Mouse (Mus musculus): Measurements from ENCODE around the gene Eif2ak2. TPM values are rescaled to one million over a fixed set of nuclear protein-coding genes. Genes with fewer than 3 reads are reported as not detected.

Eif2ak2 gene
- 40.7 and 42.2 TPM in 2 replicates for total RNA-seq (2015; ENCODE audit: low replicate concordance)
- total RNA-seq (2017; ENCODE audit: low replicate concordance) = 56.8 and 76.1 TPM in 2 replicates

DNA sequence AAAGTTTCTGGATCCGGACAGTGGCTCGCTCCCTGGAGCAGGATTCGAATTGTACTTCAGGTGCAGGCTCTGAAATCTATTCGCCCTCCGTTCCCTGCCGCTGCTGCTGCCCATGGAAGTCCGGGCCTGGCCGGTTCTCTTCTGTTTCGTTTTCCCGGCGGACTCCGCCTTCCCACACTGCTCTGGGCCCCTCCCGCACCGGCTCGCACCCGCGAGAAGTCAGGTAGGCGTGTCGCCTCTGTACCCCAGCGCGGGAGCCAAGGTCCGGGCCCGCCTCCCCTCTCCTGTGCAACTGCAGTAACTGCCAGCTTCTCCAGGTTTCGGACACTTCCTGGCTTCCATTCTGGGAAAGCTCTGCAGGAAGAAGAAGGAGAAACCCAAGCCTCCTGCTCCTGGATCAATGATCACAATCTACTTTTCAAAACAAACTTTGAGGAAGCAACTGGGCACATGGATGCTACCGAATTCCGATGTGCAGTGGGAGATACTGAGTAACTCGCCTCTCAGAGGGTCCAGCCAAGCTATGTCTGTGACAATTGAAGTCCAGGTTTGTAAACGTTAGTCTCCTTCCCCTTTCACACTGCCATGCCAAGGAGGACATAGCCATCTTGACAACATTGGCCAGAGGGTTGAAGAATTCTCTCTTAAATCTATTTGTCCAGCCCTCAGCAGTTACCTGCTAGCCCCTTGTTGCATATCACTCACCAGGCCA, at the start of gene Eif2ak2:
Gene Eif2ak2 (minus strand): TSS at position 173 of the 712 bp plus-strand sequence.
- ATAC-seq (replicated peaks; ENCODE audit: low FRiP score, poor library complexity, severe bottlenecking) = peak; percentile 98

DNA sequence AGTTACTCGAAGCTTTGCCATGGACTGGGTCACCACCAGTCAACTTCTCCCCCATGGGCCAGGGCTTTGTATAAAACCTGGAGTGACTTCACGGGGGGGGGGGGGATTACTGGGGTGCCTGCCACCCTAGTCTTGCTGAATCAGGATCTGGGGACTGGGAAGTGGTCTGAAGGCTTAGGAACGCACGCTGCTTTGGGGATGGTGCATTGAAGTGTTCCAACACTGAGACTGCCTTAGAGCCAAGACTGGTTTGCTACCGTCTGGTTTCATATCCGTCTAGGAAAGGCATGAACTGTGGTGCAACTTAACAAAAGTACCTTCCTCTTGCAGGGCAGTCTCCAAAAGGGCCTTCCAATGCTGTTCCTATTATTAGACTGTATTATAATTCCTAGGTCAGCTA, 35.3 kb upstream of the Eif2ak2 start:
- ATAC-seq (replicated peaks; ENCODE audit: low FRiP score, poor library complexity, severe bottlenecking) = no peak

DNA sequence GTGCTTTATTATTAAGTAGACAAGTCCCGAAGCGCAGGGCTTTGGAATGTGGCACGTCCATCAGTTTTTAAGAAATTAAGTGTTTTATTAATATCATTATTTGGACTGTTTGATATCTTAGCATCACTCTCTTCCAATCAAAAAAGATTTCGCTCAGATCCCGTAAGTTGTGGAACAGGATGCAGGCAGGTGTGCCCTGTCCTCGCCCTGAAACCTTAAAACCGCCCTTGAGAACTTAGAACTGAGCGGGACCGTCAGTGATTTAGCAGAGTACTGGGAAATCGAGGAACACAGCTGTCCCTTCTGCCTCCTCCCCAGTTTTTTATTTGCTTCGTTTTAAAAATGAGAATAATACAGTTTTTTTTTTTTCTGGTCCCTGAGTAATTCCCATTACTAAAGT, 34.5 kb upstream of the Eif2ak2 start:
- ATAC-seq (replicated peaks; ENCODE audit: low FRiP score, poor library complexity, severe bottlenecking) = no peak

DNA sequence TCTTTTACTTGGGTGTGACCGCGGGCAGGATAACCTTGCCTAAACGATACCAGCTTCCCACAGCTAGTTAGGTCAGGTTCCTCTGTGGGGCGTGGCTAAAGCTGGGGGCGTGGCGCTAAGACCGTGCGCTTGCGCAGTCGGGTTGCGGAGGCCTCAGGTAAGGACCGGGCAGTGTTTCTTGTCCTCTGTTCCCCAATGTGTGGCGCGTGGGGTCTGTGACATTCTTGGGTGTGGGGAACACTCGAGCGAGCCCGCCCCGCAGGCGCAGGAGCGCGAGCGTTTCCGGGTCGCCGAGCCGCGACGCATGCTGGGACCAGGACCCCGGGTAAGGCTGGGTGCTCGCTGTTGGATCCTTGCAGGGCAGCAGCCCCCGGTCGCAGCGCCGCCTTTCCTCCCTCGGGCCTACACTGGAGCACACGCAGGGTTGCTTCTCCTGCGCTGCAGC, 34.0 kb upstream of the Eif2ak2 start, which contains the start of gene Cebpzos:
Gene Cebpzos (plus strand): TSS at position 132 of the 445 bp plus-strand sequence.
- peak; percentile 92 for ATAC-seq (replicated peaks; ENCODE audit: low FRiP score, poor library complexity, severe bottlenecking)

DNA sequence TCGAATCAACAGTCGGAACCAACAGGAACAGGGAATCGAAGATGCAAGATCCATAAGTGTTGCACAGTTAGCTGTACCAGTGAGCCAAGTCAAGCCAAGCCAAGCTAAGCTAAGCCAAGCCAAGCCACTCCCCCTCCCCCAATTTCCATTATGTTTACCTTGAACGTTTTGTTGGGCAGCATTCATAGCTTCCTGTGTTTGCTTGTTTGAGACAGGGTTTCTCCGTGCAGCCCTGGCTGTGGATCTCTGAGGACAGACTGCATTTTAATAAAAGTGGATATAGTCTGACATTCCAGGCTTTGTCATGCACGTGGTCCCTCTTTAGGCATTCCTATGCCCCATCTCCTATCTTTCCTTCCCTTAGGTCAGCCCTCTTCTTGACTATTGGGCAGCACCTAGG, 33.4 kb upstream of the Eif2ak2 start:
- peak; percentile 4; the same call in 1 of the 2 replicates for ATAC-seq (replicated peaks; ENCODE audit: low FRiP score, poor library complexity, severe bottlenecking)

DNA sequence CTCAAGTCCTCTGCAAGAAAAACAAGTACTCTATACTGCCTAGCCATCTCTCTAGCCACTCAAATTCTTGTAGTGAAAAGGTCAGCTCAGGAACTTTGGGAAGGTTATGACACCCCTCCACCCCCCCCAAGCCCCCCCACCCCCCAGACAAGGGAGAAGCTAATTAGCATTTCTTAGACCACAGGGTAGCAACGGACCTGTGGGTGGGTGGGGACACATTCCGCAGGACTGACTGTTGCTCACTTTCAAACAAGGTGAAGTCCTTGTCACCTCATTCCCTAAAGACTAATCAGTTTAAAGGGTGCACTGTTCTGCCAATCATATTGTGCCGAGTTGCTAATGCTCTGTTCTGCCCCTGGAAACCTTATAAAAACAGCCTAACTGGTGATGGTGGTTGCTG, 31.5 kb upstream of the Eif2ak2 start:
- no peak for ATAC-seq (replicated peaks; ENCODE audit: low FRiP score, poor library complexity, severe bottlenecking)

DNA sequence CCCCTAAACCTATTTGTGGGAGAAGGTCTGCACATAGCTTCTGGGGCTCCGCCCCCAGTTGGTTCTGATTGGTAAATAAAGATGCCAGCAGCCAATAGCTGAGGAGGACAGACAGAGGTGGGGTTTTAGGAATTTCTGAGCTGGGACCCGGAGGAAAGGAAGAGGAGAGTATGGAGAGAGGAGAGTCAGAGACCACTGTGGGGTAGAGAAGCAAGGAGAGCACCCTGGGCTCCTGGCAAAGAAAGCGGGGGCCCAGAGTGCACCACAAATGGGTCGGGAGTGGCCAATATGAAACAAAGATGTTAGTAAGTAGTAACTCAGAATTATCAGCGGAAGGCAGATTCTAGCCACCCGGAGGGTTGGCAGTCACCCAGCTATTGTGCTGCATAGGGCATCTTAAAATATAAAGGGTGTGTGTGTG, 30.5 kb upstream of the Eif2ak2 start:
- peak; percentile 6 for ATAC-seq (replicated peaks; ENCODE audit: low FRiP score, poor library complexity, severe bottlenecking)

DNA sequence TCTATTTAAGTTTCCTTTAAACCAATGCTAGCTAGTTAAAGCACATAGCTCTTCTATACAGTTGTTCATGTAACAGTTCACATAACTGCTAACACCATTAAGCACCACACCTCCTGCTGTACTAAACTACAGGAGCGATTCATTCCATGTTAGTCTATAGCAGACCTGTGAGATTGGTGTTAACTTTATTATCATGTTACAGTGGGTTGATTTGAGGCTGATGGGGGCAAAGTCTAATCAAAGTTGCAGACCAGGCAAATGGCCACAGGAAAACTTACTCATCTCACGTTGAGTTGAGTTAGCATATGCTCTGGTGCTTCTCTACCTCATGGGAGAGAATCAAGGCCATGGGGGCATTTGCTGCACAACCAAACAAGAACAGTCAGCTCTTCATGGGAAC, 27.0 kb upstream of the Eif2ak2 start:
- ATAC-seq (replicated peaks; ENCODE audit: low FRiP score, poor library complexity, severe bottlenecking) = no peak

DNA sequence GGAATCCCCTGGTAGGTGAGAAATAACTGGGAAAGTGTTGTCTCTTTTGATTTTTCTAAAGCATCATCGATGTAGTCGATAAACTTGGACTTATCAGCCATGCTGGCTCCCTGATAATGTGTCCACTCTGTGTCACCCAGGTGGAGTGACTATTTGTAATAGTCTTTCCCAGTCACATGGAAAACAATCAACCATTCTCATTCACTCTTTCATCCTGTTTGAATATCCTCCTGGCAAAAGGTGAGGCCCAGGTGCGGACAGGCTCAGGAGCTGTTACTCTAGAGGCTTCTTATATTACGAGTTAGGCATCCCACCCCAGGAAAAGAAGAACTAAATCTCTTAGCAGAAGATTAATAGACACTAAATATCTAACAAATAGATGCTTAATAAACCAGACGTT, 24.5 kb upstream of the Eif2ak2 start, which contains the start of gene Sult6b1:
Gene Sult6b1 (minus strand): TSS at position 101 of the 400 bp plus-strand sequence.
- no peak for ATAC-seq (replicated peaks; ENCODE audit: low FRiP score, poor library complexity, severe bottlenecking)

DNA sequence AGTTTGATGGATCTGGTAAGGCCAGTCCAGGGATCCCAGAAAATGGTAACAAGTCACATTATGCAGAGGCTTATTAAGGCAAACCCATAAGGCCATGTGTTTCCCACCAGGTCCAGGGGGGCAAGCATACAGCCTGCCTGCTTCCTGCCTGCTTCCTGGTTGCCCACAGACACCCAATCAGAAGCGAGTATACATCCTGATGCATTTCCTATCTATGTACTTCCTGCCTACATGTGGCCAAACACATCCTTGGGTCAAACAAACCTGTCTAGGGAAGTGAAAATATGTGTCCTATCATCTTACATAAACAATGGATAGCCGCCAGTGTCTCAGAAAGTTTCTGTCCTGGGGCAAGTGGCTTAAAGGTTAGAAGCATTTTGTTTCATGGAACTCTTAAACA, 20.8 kb upstream of the Eif2ak2 start:
- no peak for ATAC-seq (replicated peaks; ENCODE audit: low FRiP score, poor library complexity, severe bottlenecking)

DNA sequence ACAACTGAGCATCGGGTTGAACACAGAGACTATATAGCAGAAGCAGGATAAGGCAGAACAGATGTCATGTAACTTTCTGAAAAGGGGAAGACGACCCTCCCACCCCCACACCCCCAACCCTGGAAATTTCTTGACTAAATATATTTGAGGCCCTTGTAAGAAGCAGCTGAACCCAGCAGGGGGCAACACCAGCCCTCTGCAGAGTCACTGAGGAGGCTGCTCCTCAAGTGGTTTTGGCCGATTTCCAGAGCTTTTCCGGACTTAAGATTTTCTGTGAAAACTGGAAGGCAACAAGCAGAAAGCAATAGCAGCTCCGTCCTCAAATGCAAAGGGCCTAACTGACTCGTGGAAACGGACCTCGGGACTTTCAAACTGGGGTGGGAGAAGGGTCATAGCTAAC, 13.0 kb upstream of the Eif2ak2 start:
- no peak for ATAC-seq (replicated peaks; ENCODE audit: low FRiP score, poor library complexity, severe bottlenecking)

DNA sequence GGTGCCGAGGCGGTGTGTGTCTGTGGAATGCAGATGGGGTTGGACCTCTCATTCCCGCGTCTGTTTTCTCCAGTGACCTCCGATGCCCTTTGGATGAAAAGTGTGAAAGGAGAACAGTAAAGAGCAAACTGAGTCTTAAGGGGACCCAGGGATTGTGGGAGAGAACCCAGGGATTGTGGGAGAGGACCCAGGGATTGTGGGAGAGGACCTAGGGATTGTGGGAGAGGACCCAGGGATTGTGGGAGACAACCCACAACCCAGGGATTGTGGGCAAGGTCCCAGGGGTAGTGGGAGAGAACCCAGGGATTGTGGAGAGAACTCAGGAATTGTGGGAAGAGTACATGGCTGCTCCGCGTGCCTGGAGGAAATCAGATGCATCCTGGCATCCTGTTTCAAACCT, 12.6 kb upstream of the Eif2ak2 start:
- ATAC-seq (replicated peaks; ENCODE audit: low FRiP score, poor library complexity, severe bottlenecking) = no peak

DNA sequence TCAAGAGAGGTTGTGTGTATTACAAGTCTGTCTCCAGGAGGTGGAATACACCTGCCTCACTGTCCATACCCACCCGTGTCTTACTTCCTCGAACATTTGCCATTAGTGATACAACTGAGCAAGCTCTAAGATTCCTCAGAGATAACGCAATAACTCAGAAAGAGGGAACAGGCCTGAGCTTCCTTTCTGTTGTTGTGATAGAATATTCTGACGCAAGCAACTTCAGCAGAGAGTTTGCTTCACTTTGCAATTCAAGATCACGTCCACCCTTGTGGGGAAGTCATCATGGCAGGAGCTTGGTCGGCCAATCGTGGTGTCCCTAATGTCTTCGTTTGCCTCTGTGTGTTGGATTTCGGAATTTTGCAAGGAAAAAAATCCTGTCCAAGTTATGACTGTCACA, 8.6 kb upstream of the Eif2ak2 start:
- ATAC-seq (replicated peaks; ENCODE audit: low FRiP score, poor library complexity, severe bottlenecking) = no peak

DNA sequence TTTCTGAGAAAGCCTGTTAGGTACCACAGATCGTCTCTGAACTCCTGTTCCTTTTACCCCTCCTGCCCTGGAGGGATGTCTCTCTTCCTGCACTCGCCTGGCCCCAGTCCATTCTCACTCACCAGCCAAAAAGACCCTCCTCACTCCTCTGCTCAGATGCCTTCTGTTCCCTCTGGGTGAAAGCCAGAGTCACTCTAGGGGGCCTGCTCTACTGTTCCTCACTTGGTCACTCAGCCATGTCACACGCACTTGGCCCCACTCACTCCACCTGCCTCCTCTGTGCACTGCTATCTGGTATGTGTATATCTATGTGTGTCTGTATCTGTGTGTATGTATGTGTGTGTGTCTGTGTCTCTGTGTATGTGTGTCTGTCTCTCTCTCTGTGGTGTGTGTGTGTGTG, 6.8 kb upstream of the Eif2ak2 start:
- no peak for ATAC-seq (replicated peaks; ENCODE audit: low FRiP score, poor library complexity, severe bottlenecking)

DNA sequence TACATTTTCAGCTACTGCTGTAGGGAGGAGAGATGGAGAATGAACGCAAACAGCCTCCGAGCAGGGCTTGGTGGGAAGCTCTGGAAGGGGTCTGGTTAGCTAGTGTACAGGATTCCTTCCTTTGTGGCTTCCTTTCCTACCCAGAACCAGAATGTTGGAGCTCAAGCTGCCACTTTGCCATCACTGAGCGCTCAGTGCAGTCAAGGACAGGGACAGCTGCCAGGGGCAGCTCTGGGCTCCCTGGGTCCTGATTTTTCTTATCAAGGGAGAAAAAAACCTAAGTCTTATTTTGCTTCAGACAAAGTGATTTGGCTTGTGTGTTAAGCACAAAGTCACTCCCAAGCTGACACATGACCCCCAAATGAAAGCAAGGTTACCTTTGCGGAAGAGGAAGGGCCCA, 6.2 kb upstream of the Eif2ak2 start:
- ATAC-seq (replicated peaks; ENCODE audit: low FRiP score, poor library complexity, severe bottlenecking) = no peak

DNA sequence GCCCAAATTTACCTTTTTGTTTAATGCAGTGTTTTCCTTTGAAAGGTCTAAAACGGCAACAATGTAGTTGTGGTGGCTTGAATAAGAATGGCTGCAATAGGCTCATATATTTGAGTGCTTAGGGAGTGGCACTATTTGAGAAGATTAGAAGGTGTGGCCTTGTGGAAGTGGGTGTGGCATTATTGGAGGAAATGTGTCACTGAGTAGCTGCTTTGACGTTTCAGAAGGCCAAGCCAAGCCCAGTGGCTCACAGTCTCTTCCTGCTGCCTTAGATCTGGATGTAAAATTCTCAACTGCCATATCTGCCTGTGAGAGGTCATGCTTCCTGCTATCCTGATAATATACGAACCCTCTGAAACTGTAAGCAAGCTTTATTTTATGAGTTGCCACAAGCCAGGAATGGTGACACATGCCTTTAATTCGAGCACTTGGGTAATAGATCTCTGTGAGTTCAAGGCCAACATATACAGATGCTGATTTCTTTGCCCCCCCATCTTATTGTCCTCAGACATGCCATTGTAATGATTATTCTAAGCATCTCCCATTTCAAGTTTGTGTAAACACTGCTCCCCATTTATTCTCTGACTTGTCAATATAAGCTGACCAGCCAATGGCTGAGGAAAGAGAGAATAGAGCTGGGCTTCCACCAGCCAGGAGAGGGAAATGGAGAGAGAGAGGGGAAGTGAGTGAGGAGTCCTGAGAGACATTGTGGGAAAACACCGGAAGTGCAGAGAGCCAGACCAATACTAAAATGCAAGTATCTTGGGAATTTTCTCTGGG, 3.1 kb upstream of the Eif2ak2 start:
- no peak for ATAC-seq (replicated peaks; ENCODE audit: low FRiP score, poor library complexity, severe bottlenecking)

DNA sequence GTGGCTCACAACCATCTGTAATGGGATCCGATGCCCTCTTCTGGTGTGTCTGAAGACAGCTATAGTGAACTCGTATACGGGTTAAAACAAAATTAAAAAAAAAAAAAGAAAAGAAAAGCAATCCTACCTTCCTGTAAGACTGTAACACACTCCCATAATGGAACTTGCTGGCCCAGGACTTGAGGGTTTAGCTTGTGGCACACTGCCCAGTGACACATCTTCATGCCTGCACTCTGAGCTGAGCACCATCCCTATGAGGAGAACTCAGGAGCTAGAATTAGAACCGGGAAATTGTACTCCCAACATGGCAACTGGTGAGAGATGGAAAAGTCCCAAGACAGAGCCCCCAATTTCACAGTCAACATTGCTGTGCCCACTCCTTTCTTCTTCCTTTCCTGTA, 918 bp upstream of the Eif2ak2 start:
- ATAC-seq (replicated peaks; ENCODE audit: low FRiP score, poor library complexity, severe bottlenecking) = no peak

DNA sequence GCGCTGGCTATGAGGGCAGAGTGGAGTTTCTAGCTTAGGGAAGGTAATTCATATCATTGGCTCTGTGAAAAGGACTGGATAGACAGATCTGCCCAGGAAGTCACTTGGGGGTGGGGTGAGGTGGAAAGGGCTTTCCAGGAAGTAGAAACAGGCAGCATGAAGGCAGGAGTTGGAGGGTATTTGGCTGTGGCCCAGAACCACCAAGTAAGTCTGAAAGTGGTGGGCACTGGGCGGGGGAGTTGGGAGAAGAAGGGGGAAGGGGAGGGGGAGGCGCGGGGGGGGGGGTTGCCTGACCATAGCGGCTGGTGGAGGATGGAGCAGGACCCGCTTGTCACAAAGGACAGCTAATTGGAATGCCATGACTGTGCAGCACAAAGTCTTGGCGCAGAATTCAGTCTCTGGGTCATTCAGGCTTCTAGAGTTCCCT, 482 bp downstream of the Eif2ak2 start:
- peak; percentile 52 for ATAC-seq (replicated peaks; ENCODE audit: low FRiP score, poor library complexity, severe bottlenecking)

DNA sequence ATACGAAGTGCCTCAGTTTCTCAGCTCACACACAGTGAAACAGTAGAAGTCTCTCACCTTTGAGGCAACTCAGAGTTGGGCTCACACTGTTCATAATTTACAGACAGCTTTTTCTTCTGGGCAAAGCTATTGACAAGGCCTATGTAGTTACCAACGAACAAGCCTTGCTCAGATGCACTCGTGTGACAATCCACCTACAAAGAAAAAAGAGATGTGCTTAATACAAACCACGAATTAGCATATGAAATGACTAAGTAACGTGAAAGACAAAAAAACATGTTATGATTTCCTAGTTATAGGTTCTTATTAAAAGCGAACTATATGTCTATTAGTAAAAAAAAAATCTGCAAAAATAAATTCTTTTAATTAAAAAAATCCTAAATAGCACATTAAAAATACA, 8.5 kb downstream of the Eif2ak2 start:
- ATAC-seq (replicated peaks; ENCODE audit: low FRiP score, poor library complexity, severe bottlenecking) = no peak

DNA sequence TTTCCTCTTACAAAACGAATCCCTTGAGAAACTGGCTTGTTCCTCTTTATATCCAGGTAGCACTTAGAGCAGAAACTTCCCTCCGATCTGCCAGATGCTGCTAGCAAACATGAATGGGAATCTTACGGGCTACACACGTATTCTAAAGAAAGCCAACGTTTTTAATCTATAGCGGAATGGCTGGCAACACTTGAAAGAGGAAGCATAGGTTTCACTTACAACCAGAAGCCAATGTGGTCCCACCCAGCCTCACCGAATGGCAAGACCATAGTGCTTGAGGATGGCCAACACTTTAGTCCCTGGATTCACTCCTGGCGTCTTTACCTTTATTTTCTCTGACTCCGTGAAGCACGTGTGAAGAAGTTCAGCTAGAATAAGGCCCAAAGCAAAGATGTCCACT, 26.1 kb downstream of the Eif2ak2 start:
- no peak for ATAC-seq (replicated peaks; ENCODE audit: low FRiP score, poor library complexity, severe bottlenecking)
